Mouse (Mus musculus) kidney, embryonic 15.5 days (tissue): ENCODE measurements around the gene Lgals3bp. TPM values are rescaled to one million over a fixed set of nuclear protein-coding genes. Genes with fewer than 3 reads are reported as not detected.

ENCODE experiments used
- ATAC-seq: fragments of 200-750 bp; cut with Nextera tagmentation; replicated peaks from 2 replicates; pipeline ENCODE4 v1.8.0; 2017; ENCODE audit warnings: moderate TSS enrichment; ENCODE audit not compliant: low FRiP score
- H3K27ac ChIP-seq: fragments of 300-500 bp; sonication (generic); 2 replicates; pipeline ENCODE4 v1.5.1; 2015; ENCODE audit warnings: mild to moderate bottlenecking, inconsistent platforms
- H3K27me3 ChIP-seq: fragments of 300-500 bp; sonication (generic); 2 replicates; pipeline ENCODE4 v1.6.1; 2015; ENCODE audit warnings: inconsistent platforms
- H3K36me3 ChIP-seq: fragments of 300-500 bp; sonication (generic); 2 replicates; pipeline ENCODE4 v1.6.1; 2015; ENCODE audit warnings: inconsistent platforms
- H3K4me1 ChIP-seq: fragments of 300-500 bp; sonication (generic); 2 replicates; pipeline ENCODE4 v1.6.1; 2015; ENCODE audit warnings: inconsistent platforms
- H3K4me2 ChIP-seq: fragments of 300-500 bp; sonication (generic); 2 replicates; pipeline ENCODE4 v1.6.1; 2015; ENCODE audit warnings: moderate library complexity, mild to moderate bottlenecking, inconsistent platforms
- H3K4me3 ChIP-seq: fragments of 300-500 bp; sonication (generic); replicated peaks from 2 replicates; pipeline ENCODE4 v1.5.1; 2015; ENCODE audit warnings: mild to moderate bottlenecking, inconsistent platforms
- H3K9ac ChIP-seq: fragments of 300-500 bp; sonication (generic); 2 replicates; pipeline ENCODE4 v1.6.1; 2015; ENCODE audit warnings: mild to moderate bottlenecking, inconsistent platforms
- H3K9me3 ChIP-seq: fragments of 300-500 bp; sonication (generic); replicated peaks from 2 replicates; pipeline ENCODE4 v1.6.1; 2016; ENCODE audit warnings: inconsistent platforms
- WGBS: fragments of 180-500 bp; shearing (Covaris S2); methylation state at CpG from one replicate; pipeline ENCODE4 v1.1.7; 2015; ENCODE audit warnings: mixed read lengths; 5-methylcytosine and 5-hydroxymethylcytosine counted together
- polyA plus RNA-seq: library from polyadenylated mRNA; unstranded; fragments of >200 nt; fragmentation: Nextera tagmentation; extraction: Ambion mirVana; gene quantifications from 2 replicates; pipeline ENCODE4 v1.2.1, GENCODE M21; 2015

Gene Lgals3bp
- polyA plus RNA-seq, 1 experiment from 2014 or later: 18.2 TPM

DNA sequence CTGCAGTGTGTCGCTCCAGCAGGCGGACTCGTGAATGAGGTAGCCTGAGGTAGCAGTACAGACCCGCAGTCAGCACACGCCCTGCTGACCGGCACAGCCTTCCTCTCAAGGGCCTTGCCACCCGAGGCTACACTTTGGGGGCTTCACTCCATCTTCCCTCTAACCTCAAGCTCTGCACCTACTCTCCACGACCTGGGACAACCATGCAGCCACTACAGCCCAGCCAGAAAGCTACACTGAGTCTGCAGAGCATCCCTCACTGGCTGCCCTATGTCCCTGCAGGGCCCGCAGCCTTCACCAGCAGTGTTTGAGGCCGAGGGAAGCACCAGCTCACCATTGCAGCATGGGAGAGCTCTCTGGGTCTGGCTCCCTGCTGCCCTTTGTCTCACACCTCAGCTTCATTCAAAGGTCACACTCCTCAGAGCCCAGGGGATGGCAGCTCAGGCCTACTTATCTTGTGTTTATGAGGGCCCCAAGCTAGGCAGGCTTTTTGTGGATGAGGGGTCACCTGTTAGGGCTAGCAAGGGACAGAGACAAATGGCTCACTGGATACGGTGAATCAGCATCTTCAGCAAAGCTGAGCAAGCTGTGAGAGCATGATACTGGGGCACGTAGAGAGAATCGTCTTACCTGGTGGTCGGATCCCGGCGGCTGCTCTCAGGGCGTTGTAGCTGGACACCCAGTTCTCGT is 6.3 kb upstream of the Lgals3bp start:
- no peaks in the 10 kb centered on the region for H3K27me3 ChIP-seq
- H3K9ac ChIP-seq: no peak overlapping the region
- no peak overlapping the region for H3K4me2 ChIP-seq
- H3K4me3 ChIP-seq: no peak overlapping the region
- H3K9me3 ChIP-seq: no peaks in the 10 kb centered on the region
- H3K4me1 ChIP-seq: peaks cover 55% of the 10 kb centered on the region
- no peak overlapping the region for H3K27ac ChIP-seq
- no peak for ATAC-seq
- peaks cover 58% of the 10 kb centered on the region for H3K36me3 ChIP-seq
- WGBS: 80% methylated on average over 18 of the region's 18 CpGs

DNA sequence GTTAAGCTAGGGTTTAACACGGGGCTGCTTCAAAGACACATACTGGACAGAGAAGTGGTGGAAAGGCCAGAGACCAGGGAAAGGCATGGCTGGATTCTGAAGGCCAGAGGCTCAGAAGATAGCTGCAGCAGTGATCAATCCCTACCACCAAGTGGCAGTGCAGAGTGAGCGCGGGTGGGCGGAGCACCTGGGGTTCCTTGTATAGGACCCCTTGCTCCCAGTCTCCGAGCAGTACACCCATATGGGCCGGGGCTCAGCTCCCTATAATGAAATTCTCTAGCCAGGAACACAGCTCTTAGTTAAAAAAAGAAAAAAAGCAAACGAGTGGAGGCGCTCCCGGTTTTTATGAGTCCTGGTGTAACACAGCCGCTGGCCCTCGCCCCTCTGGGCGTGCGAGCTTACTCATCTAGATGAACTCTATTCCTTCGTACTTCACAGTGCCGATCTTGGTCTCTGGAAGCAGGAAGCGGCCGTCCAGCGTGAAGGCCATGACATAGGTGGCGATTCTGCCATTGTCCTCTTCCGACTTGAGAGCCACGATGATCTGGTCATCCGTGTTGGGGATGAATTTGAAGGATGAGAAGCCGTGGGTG is 5.5 kb upstream of the Lgals3bp start:
- H3K4me3 ChIP-seq: no peak overlapping the region
- no peaks in the 10 kb centered on the region for H3K9me3 ChIP-seq
- no peak overlapping the region for H3K9ac ChIP-seq
- no peaks in the 10 kb centered on the region for H3K27me3 ChIP-seq
- no peak overlapping the region for H3K27ac ChIP-seq
- WGBS: 78% methylated on average over 23 of the region's 23 CpGs
- no peak for ATAC-seq
- no peak overlapping the region for H3K4me2 ChIP-seq
- peaks cover 58% of the 10 kb centered on the region for H3K36me3 ChIP-seq
- H3K4me1 ChIP-seq: peaks cover 49% of the 10 kb centered on the region

DNA sequence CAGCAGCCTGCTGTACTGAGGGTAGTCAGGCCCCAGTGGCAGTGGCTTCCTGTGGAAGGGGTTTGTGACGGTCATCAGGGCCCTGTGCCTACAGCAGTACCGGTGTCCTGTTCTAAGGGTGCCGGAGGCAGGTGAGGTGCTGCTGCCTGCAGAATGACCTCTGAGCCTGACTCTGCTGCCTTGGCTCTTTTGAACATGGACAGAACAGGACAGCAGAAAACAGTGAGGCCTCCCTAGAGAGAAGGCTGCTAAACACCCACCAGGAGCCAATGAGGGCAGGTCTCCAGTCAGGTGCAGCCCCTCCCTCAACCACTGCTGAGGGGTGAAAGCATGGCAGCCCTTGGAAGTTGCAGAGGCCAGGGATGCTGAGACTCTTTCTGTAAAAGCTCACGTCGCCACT is 4.6 kb upstream of the Lgals3bp start:
- Histone ChIP-seq H3K4me1 (peaks cover 49% of the 10 kb centered on the region), H3K9me3 (no peaks in the 10 kb centered on the region), H3K9ac (no peak overlapping the region), H3K27me3 (no peaks in the 10 kb centered on the region), H3K4me2 (no peak overlapping the region), H3K4me3 (no peak overlapping the region), H3K36me3 (peaks cover 58% of the 10 kb centered on the region), H3K27ac (peak overlapping the region; percentile 70)
- WGBS: 76% methylated on average over 5 of the region's 5 CpGs
- no peak for ATAC-seq

DNA sequence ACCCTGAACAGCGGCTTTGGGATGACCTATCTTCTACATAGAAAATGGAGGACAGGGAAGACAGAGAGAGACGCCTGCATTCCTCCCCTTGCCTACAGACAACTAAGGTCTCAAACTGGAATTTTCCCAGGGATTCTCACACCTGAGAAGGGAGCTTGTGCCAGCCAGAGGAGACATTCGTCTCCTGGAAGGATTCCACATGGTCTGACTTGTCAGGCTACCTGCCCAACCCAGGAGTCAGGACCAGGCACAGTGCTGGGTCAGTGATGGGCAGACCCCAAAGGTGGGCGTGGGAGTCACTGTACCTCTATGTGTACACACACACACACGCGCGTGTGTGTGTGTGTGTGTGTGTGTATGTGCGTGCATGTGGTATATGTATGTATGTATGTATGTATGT is 3.4 kb upstream of the Lgals3bp start:
- 88% methylated on average over 8 of the region's 8 CpGs for whole genome bisulfite sequencing
- Histone ChIP-seq H3K4me2 (no peak overlapping the region), H3K9ac (no peak overlapping the region), H3K27ac (no peak overlapping the region), H3K36me3 (peaks cover 47% of the 10 kb centered on the region), H3K4me3 (no peak overlapping the region), H3K27me3 (no peaks in the 10 kb centered on the region), H3K9me3 (no peaks in the 10 kb centered on the region), H3K4me1 (peaks cover 49% of the 10 kb centered on the region)
- no peak for ATAC-seq

DNA sequence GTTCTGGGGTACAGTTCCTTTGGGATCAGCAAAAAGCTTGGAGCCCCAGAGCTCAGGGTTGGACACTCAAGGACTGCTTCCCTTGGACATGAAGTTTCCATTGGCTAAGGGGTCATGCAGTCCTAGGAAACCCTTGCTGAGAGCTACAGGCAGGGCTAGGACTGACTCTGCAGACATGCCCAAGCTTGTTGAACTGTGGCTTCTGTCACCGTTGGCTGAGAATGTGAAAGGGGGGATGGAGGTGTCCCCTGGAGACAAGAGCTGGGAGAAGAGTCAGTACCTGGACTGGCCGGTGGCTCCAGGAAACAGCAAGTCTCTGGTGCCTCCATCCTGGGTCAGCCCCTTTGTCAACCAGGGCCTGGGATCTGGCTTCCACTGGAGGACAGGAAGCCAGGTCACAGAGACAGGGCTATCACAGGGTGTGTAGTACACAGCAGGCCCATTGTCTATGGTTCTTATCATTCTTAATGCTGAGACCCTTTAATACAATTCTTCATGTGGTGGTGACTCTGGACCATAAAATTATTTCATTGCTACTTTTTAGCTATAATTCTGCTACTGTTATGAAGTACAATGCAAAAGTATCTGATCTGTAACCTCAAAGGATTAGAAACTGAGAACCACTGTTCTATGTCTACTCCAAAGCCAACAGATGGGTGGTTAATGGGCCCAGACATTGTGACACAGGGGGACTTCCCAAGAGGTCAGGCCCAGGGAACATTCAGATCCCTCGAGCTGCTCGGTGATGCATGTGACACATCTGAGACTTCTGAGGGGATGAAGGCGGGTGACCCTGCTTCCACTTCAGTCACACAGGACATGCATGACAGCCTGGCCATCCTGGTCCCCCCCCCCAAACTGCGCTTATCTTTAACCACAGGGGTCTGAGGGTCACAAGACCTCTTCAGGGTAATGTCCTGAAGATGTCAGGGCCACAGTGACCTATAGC is 2.3 kb upstream of the Lgals3bp start:
- 43% methylated on average over 6 of the region's 6 CpGs for WGBS
- no peaks in the 10 kb centered on the region for H3K9me3 ChIP-seq
- peak; percentile 13; the same call in 1 of the 2 replicates for ATAC-seq
- no peak overlapping the region for H3K9ac ChIP-seq
- H3K27ac ChIP-seq: peak overlapping the region; percentile 7
- no peaks in the 10 kb centered on the region for H3K27me3 ChIP-seq
- H3K4me3 ChIP-seq: no peak overlapping the region
- H3K36me3 ChIP-seq: peaks cover 36% of the 10 kb centered on the region
- peaks cover 53% of the 10 kb centered on the region for H3K4me1 ChIP-seq
- no peak overlapping the region for H3K4me2 ChIP-seq

DNA sequence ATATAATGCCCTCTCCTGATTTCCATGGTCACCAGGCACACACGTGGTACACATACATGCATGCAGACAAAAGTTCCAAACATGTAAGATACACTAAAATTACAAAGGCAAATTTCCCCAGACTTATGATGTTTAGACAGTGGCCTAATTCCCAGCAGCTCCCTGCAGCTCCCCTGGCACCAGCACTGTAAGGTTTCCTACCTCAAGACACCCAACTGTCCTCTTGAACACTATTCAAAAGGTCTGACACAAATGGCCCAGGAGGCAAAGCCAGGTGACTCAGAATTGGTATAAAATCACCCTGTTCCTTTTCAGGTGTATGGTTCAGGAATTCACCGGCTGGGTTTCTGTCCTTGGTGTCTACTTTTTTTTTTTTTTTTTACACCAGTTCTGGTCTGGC is 1.3 kb upstream of the Lgals3bp start:
- no peak overlapping the region for H3K4me2 ChIP-seq
- WGBS: 74% methylated on average over 2 of the region's 2 CpGs
- H3K9ac ChIP-seq: no peak overlapping the region
- H3K4me1 ChIP-seq: peaks cover 53% of the 10 kb centered on the region
- no peaks in the 10 kb centered on the region for H3K9me3 ChIP-seq
- ATAC-seq: no peak
- no peaks in the 10 kb centered on the region for H3K27me3 ChIP-seq
- peaks cover 26% of the 10 kb centered on the region for H3K36me3 ChIP-seq
- H3K27ac ChIP-seq: no peak overlapping the region
- H3K4me3 ChIP-seq: no peak overlapping the region

DNA sequence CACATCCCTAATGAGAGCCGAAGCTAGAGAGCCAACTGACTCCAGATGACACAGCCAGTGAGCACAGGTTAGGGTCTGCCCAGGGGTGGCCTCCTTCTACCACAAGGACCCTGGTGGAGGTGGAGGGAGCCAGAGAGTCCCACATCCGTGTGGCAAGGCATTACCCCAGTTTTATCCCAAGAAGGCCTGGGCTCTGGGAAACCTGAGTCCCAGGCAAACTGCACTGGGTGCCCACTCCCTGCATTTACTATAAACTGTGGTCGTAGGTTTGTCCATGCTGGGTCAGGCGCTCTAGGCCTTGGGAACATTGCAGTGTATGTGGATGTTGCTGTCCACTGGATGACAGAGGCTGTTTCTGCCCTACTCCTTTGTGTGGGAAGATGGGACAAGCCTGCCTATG is 697 bp downstream of the Lgals3bp start:
- Histone ChIP-seq H3K4me1 (peaks cover 48% of the 10 kb centered on the region), H3K36me3 (peaks cover 9% of the 10 kb centered on the region), H3K27ac (peak overlapping the region; percentile 86), H3K9ac (no peak overlapping the region), H3K4me2 (peak overlapping the region; percentile 20; the same call in 1 of the 2 replicates), H3K4me3 (no peak overlapping the region), H3K9me3 (no peaks in the 10 kb centered on the region), H3K27me3 (no peaks in the 10 kb centered on the region)
- 0 out of 2 replicates have a peak, but pooled peaks have one; percentile 23 for ATAC-seq
- 70% methylated on average over 4 of the region's 4 CpGs for WGBS

DNA sequence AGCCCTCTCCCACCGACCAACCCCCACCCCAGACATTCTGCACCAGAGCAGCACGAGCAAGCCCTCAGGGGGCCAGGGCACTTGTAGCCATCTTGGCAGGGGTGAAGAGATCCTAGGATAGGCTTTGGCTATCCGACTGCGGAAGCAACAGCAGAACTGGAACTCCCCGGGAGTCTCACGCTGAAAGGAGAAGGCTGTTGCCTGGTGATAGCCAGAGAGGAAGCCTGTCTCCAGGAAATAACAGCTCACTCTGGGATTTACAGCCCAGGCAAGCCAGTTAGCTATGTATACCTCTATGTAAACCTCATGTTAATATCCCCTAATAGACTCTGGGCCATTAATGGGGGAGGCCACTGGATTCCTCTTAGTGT is 1.3 kb downstream of the Lgals3bp start:
- ATAC-seq: peak; percentile 35; the same call in 1 of the 2 replicates
- Histone ChIP-seq H3K36me3 (0 out of 2 replicates have a peak, but pooled peaks cover 7% of the 10 kb centered on the region), H3K27ac (peak overlapping the region; percentile 86), H3K27me3 (no peaks in the 10 kb centered on the region), H3K4me2 (peak overlapping the region; percentile 20; the same call in 1 of the 2 replicates), H3K4me1 (peaks cover 46% of the 10 kb centered on the region), H3K9me3 (no peaks in the 10 kb centered on the region), H3K9ac (no peak overlapping the region), H3K4me3 (no peak overlapping the region)
- WGBS: 17% methylated on average over 6 of the region's 6 CpGs

DNA sequence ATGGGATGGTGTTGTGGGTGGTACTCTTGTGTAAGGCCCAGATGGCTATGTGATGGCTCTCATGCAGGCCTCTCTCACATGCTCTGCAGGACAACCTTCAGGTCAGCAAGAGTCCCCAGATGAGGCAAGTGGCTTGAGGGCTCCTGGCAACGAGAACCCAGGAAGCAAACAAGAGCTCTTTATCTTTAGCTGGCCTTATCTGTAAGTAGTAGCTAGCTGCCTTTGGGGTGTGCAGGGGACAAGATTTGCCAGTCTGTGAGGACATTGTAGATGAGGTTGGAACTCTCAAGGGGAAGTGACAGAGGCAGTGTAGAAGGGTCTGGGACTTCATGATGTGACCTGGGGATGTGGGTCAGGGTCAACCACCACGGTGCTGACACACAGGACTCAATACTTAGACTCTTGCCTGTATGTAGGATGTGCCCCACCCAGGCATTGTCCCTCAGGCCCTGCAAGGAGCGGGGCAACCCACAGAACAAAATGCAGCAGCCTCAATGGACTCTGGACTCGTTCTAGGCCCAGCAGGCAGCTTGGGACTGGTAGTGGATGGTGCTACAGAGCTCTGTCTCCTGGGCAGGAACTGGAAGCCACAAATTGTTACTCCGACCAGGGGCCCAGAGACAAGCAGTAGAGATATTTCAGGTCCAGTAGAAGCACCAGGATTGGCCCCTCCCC is 1.9 kb downstream of the Lgals3bp start:
- peak overlapping the region; percentile 20; the same call in 1 of the 2 replicates for H3K4me2 ChIP-seq
- peaks cover 45% of the 10 kb centered on the region for H3K4me1 ChIP-seq
- H3K4me3 ChIP-seq: no peak overlapping the region
- H3K27me3 ChIP-seq: no peaks in the 10 kb centered on the region
- ATAC-seq: no peak
- 0 out of 2 replicates have a peak, but pooled peaks cover 7% of the 10 kb centered on the region for H3K36me3 ChIP-seq
- H3K9me3 ChIP-seq: no peaks in the 10 kb centered on the region
- WGBS: 67% methylated on average over 5 of the region's 5 CpGs
- H3K9ac ChIP-seq: no peak overlapping the region
- H3K27ac ChIP-seq: peak overlapping the region; percentile 86

DNA sequence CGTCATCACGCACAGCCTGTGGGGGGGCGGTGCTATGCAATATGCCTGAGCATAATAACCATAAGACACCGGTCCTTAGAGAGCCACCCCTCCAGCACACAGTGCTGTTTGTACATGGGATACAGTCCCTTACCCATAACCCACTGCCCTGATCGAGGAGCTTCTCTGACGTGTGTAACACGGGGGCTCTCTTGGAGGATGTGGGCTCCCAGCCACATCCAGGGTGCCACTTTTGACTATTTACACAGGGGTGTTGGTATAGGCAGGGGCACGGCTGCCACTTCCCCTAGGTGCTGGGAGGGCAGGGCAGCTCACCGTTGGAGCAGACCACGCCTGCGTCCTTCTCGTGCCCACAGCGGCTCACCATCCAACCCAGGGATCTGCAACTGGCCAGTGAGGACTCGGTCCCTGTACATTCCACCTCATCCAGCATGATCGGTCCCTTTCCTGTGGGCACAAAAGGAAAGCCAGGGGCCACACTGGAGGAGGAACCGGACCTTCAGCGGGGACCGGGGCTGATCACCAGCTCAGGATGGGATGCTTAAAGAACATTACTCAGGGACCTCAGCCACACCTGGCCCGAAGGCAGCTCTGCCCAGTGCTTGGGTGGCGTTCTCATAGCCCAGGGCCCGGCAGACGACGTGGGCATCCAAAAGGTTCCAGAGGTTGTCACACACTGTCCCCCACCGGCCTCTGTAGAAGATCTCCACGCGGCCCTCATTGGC is 3.9 kb downstream of the Lgals3bp start:
- peaks cover 35% of the 10 kb centered on the region for H3K4me1 ChIP-seq
- H3K9ac ChIP-seq: no peak overlapping the region
- ATAC-seq: no peak
- no peaks in the 10 kb centered on the region for H3K27me3 ChIP-seq
- 92% methylated on average over 26 of the region's 26 CpGs for WGBS
- H3K36me3 ChIP-seq: 0 out of 2 replicates have a peak, but pooled peaks cover 7% of the 10 kb centered on the region
- no peak overlapping the region for H3K27ac ChIP-seq
- no peaks in the 10 kb centered on the region for H3K9me3 ChIP-seq
- H3K4me2 ChIP-seq: no peak overlapping the region
- H3K4me3 ChIP-seq: no peak overlapping the region

DNA sequence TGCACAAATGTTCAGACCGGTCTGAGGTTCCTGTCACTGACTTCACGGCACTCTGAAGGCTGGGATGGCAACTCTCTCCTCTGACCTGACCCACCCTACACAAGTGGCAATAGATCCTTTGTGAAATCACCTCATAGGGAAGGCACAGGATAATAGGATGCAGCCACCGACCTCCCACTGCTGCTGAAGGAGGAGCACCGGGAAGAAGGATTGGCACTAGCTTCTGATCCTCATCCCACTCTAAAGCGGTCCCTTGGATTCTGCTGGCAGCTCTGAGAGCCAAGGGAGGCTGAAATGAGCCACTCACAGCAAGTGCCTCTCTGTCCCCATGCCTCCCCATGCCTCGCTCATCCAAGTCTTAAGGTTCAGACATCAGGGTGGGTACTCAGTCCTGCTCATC is 7.4 kb downstream of the Lgals3bp start:
- Histone ChIP-seq H3K9me3 (no peaks in the 10 kb centered on the region), H3K27me3 (no peaks in the 10 kb centered on the region), H3K4me1 (peaks cover 6% of the 10 kb centered on the region; the same call in 1 of the 2 replicates), H3K4me3 (no peak overlapping the region), H3K9ac (no peak overlapping the region), H3K36me3 (0 out of 2 replicates have a peak, but pooled peaks cover 7% of the 10 kb centered on the region), H3K4me2 (no peak overlapping the region), H3K27ac (peak overlapping the region; percentile 54; the same call in 1 of the 2 replicates)
- whole genome bisulfite sequencing: 54% methylated on average over 6 of the region's 6 CpGs
- no peak for ATAC-seq
